Mouse (Mus musculus) erythroblast, embryonic 14.5 days (primary cell): Measurements from ENCODE around the gene Clstn2. TPM values are rescaled to one million over a fixed set of nuclear protein-coding genes. Genes with fewer than 3 reads are reported as not detected.

Source experiments
- H3K27me3 ChIP-seq: 2 replicates; pipeline ENCODE4 v1.6.1; 2012; ENCODE audit warnings: inconsistent platforms; ENCODE audit not compliant: control insufficient read depth
- H3K36me3 ChIP-seq: 2 replicates; pipeline ENCODE4 v1.6.1; 2012; ENCODE audit warnings: mild to moderate bottlenecking, inconsistent platforms; ENCODE audit not compliant: control insufficient read depth
- H3K4me1 ChIP-seq: 2 replicates; pipeline ENCODE4 v1.6.1; 2012; ENCODE audit warnings: inconsistent platforms; ENCODE audit not compliant: control insufficient read depth
- H3K4me3 ChIP-seq: replicated peaks from 2 replicates; pipeline ENCODE3; 2012; ENCODE audit warnings: moderate library complexity, mild to moderate bottlenecking, inconsistent platforms
- H3K9me3 ChIP-seq: 2 replicates; pipeline ENCODE4 v1.6.1; 2012; ENCODE audit warnings: low read length, inconsistent platforms, mixed read lengths; ENCODE audit not compliant: control insufficient read depth
- GATA1 ChIP-seq: IDR thresholded peaks from 2 replicates; pipeline ENCODE4 v1.6.1; 2012; ENCODE audit warnings: low read length, inconsistent platforms, mixed read lengths
- TAL1 ChIP-seq: IDR thresholded peaks from 3 replicates; pipeline ENCODE4 v1.6.1; 2012; ENCODE audit warnings: low read length, inconsistent platforms, mixed read lengths
- polyA plus RNA-seq: library from polyadenylated mRNA; stranded (reverse); fragments of >175 nt; gene quantifications from 2 replicates; pipeline ENCODE4 v1.2.3, GENCODE M21; 2012

Gene Clstn2
- polyA plus RNA-seq, 1 experiment: not detected

GRCm38 (mm10) chr9:97847873-97848838 is 184.8 kb downstream of the Clstn2 start:
- Histone ChIP-seq H3K36me3 (no peaks in the 10 kb centered on the region), H3K9me3 (peaks cover 5% of the 10 kb centered on the region; the same call in 1 of the 2 replicates), H3K4me3 (no peak overlapping the region), H3K4me1 (no peaks in the 10 kb centered on the region), H3K27me3 (no peaks in the 10 kb centered on the region)
- no peak for TF ChIP-seq TAL1
- TF ChIP-seq GATA1: no peak

- Histone ChIP-seq H3K9me3 (0 out of 2 replicates have a peak, but pooled peaks cover 2% of the 10 kb centered on the region), H3K27me3 (no peaks in the 10 kb centered on the region), H3K4me3 (no peak overlapping the region), H3K4me1 (no peaks in the 10 kb centered on the region), H3K36me3 (no peaks in the 10 kb centered on the region)
- no peak for TF ChIP-seq TAL1
- TF ChIP-seq GATA1: no peak
Measured at GRCm38 (mm10) chr9:97842054-97842453, 190.9 kb downstream of the Clstn2 start.

- Histone ChIP-seq H3K27me3 (no peaks in the 10 kb centered on the region), H3K9me3 (peaks cover 13% of the 10 kb centered on the region), H3K4me3 (no peak overlapping the region), H3K4me1 (no peaks in the 10 kb centered on the region), H3K36me3 (no peaks in the 10 kb centered on the region)
- TF ChIP-seq GATA1: no peak
- TF ChIP-seq TAL1: no peak
Measured at GRCm38 (mm10) chr9:97831216-97831615, 201.8 kb downstream of the Clstn2 start.

- H3K36me3 ChIP-seq: no peaks in the 10 kb centered on the region
- H3K4me3 ChIP-seq: no peak overlapping the region
- peaks cover 13% of the 10 kb centered on the region for H3K9me3 ChIP-seq
- H3K27me3 ChIP-seq: no peaks in the 10 kb centered on the region
- TF ChIP-seq GATA1 (no peak), TAL1 (no peak)
- no peaks in the 10 kb centered on the region for H3K4me1 ChIP-seq
Measured at GRCm38 (mm10) chr9:97829919-97830318, 203.1 kb downstream of the Clstn2 start.

GRCm38 (mm10) chr9:97827689-97828088 is 205.3 kb downstream of the Clstn2 start:
- peaks cover 14% of the 10 kb centered on the region for H3K9me3 ChIP-seq

GRCm38 (mm10) chr9:97826077-97826947 is 206.7 kb downstream of the Clstn2 start:
- no peaks in the 10 kb centered on the region for H3K36me3 ChIP-seq
- TF ChIP-seq TAL1: no peak
- no peak for TF ChIP-seq GATA1
- H3K27me3 ChIP-seq: no peaks in the 10 kb centered on the region
- no peaks in the 10 kb centered on the region for H3K4me1 ChIP-seq
- H3K4me3 ChIP-seq: no peak overlapping the region
- peaks cover 8% of the 10 kb centered on the region; the same call in 1 of the 2 replicates for H3K9me3 ChIP-seq

More at GRCm38 (mm10) chr9:97827689-97828088, 205.3 kb downstream of the Clstn2 start:
- Histone ChIP-seq H3K4me1 (no peaks in the 10 kb centered on the region), H3K27me3 (no peaks in the 10 kb centered on the region), H3K36me3 (no peaks in the 10 kb centered on the region), H3K4me3 (no peak overlapping the region)
- TF ChIP-seq GATA1 (no peak), TAL1 (no peak)

GRCm38 (mm10) chr9:97817116-97817515 is 215.9 kb downstream of the Clstn2 start:
- no peaks in the 10 kb centered on the region for H3K27me3 ChIP-seq

GRCm38 (mm10) chr9:97816143-97816805 is 216.7 kb downstream of the Clstn2 start:
- no peaks in the 10 kb centered on the region for H3K36me3 ChIP-seq
- H3K4me3 ChIP-seq: no peak overlapping the region
- H3K4me1 ChIP-seq: no peaks in the 10 kb centered on the region
- H3K27me3 ChIP-seq: no peaks in the 10 kb centered on the region
- H3K9me3 ChIP-seq: peaks cover 2% of the 10 kb centered on the region; the same call in 1 of the 2 replicates
- TF ChIP-seq GATA1: no peak
- TF ChIP-seq TAL1: no peak

More at GRCm38 (mm10) chr9:97817116-97817515, 215.9 kb downstream of the Clstn2 start:
- Histone ChIP-seq H3K4me1 (no peaks in the 10 kb centered on the region), H3K4me3 (no peak overlapping the region), H3K36me3 (no peaks in the 10 kb centered on the region), H3K9me3 (peaks cover 2% of the 10 kb centered on the region; the same call in 1 of the 2 replicates)
- TF ChIP-seq GATA1: no peak
- no peak for TF ChIP-seq TAL1
